Mouse (Mus musculus): ENCODE results near the gene Stag3.

The Stag3 gene

DNA sequence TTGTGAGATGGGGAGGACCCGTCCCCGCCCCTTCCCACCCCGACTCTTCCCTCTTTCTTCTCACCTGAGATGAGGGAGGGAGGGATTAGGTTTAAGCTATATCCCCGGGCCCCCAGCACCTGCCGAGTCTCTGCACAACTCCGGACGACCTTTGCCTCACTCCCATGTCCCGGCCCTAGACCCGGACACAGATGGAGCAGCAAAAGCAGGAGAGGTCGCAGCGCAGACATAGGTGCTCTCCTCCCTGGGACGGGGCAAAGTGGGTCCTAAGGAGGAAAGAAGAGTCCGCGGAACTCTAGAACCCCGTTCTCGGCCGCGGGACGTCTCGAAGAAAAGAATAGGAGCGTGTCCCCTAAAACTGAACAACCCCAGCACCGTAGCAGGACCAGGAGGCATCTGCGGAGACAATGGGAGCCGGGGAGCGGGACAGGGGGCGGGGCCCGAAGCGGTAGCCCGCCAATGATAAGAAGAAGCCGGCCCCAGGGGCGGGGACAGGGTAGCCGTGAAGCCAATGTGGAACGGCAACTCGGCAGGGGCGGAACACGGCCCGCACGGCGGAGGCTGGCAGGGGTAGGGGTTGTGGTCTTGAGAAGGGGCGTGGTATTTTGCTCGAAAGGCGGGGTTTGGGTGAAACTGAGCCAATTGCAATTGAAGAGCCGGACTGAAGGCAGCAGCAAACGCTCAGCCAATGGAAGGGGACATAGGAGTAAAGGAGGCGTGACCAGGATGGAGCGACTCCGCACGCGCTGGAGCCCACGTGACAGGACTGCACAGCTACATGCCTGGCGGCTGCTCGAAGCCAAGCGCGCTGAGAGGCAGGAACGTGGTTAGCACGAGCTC is at the start of gene Stag3, which contains the start of the genes Gm43720 and Gpc2:
TSS of gene Stag3 (plus strand) at position 656 of the 840 bp plus-strand sequence.
TSS of gene Gm43720 (minus strand) at position 374 of the 840 bp plus-strand sequence.
TSS of gene Gpc2 (minus strand) at position 421 of the 840 bp plus-strand sequence.
- DNase-seq (ENCODE audit: low spot score): peak; percentile 83

DNA sequence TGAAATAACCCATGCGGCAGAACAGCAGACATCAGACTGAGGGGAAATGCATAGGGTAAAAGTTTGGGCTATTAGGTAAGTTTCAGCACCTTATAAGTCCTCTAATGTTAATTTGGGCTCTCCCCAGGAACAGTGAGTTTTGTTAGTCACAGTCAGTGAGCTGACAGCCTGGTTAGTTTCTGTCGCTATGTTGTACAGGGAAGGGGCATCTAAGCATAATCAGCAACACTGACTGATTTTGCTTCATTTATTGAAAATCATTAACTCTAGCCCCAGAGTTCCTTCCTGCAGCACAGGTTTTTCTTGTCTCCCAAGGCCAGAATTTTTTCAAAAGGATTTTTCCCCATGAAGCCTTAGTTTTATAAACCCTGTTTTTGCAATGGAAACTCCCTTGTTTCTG is 46.3 kb upstream of the Stag3 start:
- no peak for DNase-seq (ENCODE audit: low spot score)

DNA sequence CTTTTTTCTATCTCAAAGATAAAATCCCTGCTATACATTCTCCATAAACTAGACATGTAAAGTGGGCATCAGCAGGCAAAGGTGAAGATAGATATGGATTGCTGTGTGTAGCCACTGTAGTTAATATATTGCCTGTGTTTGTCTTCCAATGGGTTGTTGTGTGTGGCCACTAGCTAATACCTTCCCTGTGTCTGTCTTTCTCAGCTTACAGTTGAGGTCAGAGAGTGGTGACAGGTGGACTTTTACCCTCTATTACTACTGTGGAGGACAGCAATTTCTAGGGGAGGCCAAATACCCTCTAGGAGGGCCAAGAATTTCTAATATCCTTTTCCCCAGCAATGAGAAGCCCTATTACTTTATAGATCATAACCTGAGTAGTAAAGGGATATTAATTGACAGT is 45.8 kb upstream of the Stag3 start:
- no peak for DNase-seq (ENCODE audit: low spot score)

DNA sequence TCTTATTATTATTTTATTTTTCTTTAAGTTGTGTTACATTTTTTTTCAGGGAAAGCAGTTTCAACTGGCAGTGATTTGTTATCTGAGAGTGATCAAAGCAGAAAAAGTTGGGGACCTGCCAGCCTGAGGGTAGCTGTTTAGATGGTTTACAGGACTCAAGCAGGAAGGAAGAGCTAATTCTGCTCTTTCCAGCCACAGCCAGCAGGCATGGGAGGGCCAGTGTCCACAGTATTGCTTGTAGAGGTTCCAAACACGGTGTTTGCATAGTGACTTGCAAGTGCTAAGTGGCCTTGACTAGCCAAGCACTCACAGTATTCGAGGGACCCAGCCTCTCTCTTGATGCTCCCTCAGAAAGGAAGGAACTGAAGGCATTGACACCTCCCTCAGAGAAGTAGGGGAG is 38.5 kb upstream of the Stag3 start:
- DNase-seq (ENCODE audit: low spot score): no peak

GRCm38 (mm10) chr5:138251144-138251543 is 28.9 kb upstream of the Stag3 start:
- no peak for DNase-seq (ENCODE audit: low spot score)

- DNase-seq (ENCODE audit: low spot score): no peak
Observed at GRCm38 (mm10) chr5:138253061-138253460, 27.0 kb upstream of the Stag3 start.

GRCm38 (mm10) chr5:138255353-138256093 is 24.5 kb upstream of the Stag3 start, which contains the start of gene Lamtor4:
Gene Lamtor4, plus strand, starts transcription at chr5:138255482.
- peak; percentile 93 for DNase-seq (ENCODE audit: low spot score)

GRCm38 (mm10) chr5:138256094-138256467 is 24.0 kb upstream of the Stag3 start:
- no peak for DNase-seq (ENCODE audit: low spot score)

DNA sequence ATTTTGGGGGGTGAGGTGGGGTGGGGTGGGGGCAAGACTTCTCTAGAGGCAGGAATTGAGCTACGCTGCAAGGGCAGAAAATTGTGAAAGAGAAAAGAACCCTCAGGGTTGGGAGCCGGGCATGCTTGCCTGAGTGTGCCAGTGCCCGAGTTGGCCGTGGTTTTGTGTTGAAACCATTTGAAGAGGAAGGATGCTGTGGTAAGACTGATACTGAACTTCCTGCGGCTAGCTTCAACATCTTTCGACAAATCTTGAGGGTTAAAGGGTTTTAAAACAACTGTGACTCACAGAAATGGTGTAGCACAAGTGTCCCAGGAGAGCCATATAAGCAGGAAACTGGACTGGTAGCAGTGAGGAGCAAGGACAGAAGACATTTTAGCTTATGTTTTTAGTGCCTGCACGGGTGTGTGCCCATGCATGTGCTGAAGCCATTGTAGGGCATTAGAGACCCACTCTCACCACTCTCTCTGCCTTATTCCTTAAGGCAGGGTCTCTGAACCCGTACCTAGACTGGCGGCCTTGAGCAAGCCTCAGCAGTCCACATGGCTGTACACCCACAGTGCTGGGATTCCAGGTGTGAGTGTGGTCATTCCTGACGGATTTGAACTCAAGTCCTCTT is 23.0 kb upstream of the Stag3 start:
- DNase-seq (ENCODE audit: low spot score): no peak

- no peak for DNase-seq (ENCODE audit: low spot score)
Observed at GRCm38 (mm10) chr5:138257585-138257978, 22.5 kb upstream of the Stag3 start.

DNA sequence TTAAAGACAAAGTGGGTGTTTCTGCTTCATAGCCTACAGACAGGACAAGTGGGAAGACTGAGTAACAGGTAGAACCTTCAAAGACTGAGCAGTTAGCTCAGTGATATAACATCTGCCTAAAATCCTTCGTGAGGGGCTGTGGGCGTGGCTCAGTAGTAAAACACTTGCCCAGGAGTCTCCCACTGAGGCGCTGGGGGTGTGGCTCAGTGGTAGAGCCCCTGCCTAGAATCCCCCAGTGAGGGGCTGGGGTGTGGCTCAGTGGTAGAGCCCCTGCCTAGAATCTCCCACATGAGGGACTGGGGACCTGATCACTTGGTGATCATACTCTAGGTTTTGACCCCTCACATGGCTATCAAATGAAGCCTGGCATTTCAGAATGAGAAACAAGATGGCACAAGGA is 22.0 kb upstream of the Stag3 start:
- DNase-seq (ENCODE audit: low spot score): no peak

DNA sequence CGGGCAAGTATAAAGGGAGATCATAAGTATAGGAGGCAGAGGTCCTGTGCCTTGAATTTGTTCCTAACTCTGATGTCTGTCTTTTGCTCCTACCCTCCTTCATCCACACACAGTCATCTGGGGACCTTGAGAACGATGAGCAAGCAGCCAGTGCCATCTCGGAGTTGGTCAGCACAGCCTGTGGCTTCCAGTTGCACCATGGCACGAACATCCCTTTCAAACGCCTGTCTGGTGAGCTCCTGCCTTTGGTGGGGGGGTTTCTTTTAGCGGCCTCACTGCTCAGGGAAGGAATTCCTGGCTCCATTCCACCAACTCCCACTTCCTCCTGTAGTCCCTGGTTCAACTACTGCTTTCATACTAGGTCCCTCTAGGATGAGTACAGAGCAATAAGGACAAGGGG is 21.5 kb upstream of the Stag3 start:
- DNase-seq (ENCODE audit: low spot score): no peak

DNA sequence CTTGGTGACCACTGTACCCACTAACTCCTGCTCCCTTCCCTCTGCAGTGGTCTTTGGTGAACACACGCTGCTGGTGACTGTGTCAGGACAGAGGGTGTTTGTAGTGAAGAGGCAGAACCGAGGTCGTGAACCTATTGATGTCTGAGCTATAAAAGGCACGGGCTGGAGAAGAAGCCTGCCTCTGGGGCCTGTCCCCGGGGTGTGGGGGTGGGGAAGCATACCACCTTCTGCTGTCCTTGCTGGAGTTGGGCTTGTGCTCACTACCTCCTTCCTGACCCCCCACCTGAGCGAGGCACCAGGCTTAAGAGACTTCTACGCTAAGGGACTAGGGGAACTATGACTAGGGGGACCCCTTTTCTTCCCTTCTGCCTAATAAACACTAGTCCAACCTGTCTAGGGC is 21.0 kb upstream of the Stag3 start:
- DNase-seq (ENCODE audit: low spot score): no peak

DNA sequence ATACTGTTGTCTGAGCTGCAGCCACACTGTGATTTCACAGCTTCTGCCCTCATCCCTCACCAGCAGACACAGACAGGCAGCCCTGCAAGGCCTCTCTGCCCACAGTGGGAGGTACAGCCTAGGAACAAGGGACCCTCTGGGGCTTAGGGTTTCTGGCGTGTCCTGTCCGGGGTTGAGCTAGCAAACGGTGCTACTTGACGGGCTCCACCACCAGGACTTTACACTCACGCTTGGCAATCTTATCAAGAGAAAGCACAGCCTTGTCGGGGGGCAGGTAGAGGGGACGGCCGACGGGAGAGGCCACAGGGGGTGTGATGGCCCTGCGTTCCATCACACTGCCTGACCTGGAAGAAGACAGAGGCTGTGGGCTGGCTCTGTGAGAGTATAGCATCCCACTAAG is 20.0 kb upstream of the Stag3 start:
- DNase-seq (ENCODE audit: low spot score): no peak

DNA sequence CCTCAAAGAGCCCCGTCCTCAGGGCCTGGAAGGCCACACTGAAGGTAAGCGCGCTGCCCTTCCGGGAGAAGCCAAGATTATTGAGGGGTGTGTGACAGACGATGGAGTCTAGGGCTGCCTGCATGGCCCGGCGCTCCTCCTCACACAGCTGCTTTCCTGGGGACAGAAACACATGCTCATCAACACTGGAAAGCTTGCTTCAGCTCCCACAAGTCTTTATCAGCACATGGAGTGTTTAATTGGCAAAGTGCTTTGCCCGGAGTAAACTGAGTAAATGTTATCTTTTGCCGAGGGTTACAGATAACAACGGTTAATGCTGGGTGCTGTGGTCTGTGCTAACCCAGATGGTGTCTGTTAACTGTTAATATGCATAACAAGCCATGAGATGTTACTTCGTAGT is 19.2 kb upstream of the Stag3 start:
- no peak for DNase-seq (ENCODE audit: low spot score)

- no peak for DNase-seq (ENCODE audit: low spot score)
Observed at GRCm38 (mm10) chr5:138262001-138262400, 18.0 kb upstream of the Stag3 start.

- no peak for DNase-seq (ENCODE audit: low spot score)
Observed at GRCm38 (mm10) chr5:138262582-138263240, 17.3 kb upstream of the Stag3 start.

DNA sequence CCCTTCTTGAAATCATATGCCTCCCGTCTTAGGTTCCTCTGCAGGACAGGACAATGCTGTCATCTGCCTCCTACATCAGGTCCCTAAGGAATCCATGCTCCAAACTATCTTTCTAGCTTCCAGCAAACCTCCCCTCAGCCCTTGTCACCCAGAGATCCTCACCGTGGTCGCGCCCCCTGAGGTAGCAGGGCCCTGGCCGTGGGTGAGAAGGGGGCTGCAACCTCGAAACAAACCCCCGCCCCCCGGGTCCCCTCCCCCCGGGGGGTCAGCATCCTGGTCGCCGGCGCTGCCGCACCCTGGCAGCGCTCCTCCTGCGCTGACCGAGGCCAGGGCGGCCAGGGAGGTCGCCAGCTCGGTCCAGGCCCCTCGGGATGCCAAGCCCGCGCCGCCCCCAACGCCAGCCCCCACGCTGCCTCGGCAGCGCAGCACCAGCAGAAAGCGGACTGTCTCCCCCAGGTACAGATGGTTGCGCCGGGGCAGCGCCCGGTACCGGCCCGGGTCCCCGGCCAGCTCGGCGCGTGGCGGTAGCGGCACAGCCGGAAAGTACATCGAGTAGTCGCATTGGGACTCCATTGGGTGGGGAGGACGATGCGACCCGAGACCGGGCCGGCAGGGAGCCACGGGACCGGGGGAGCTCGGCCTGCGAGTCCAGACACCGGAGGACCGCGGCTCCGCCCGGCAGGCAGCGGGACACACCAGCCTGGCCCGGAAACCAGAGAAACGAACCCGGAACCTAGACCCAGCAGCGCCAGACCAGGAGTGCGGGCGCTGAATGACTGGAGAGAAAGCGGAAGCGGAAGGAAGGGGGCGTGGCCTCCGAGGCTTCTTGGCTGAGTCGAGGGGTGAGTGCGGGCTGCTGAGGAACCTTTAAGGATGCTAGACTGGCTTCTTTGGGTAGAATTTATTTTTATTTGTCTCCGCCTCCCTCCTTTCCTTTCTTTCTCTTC is 16.5 kb upstream of the Stag3 start, which contains the start of gene BC037034:
TSS of gene BC037034 (minus strand) at position 774 of the 947 bp plus-strand sequence.
- DNase-seq (ENCODE audit: low spot score): peak; percentile 82

- DNase-seq (ENCODE audit: low spot score): no peak
Observed at GRCm38 (mm10) chr5:138264207-138264578, 15.8 kb upstream of the Stag3 start.

DNA sequence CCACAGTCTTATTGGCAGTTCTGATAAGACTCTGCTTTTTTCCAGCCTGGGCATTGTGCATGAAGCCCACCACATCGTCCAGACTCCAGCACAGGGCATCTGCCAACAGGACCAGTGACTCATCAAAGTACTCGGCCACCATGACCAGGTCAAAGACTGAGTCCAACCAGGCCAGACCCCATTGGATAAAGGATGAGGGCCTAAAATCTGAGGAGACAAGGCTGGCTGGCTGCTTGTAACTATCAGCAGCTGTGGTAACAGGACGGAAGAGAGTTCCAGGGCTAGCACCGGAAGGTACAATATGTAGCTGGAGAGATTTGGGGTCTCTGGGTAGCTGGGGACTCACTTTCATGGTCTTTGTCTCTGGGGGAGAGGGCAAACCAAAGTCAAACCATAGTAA is 14.3 kb upstream of the Stag3 start:
- DNase-seq (ENCODE audit: low spot score): no peak

- no peak for DNase-seq (ENCODE audit: low spot score)
Observed at GRCm38 (mm10) chr5:138267114-138267513, 12.9 kb upstream of the Stag3 start.

Data from ovary, adult 18-20 months (tissue).